Mouse (Mus musculus) CD4-positive helper T cell, adult 2 months (primary cell): ENCODE data around the gene Kidins220.

Source experiments
- DNase-seq: peaks from one replicate; pipeline ENCODE4 v3.0.0-alpha.2; 2012; ENCODE audit warnings: low read depth, missing footprints, low spot score

Gene Kidins220

GRCm38 (mm10) chr12:25089433-25089832, 114.7 kb downstream of the Kidins220 start:
- DNase-seq: no peak

GRCm38 (mm10) chr12:25092027-25092704, 117.4 kb downstream of the Kidins220 start:
- peak; percentile 87 for DNase-seq

- peak; percentile 83 for DNase-seq
Measured at GRCm38 (mm10) chr12:25092751-25093211, 118.1 kb downstream of the Kidins220 start.

- DNase-seq: peak; percentile 64
Measured at GRCm38 (mm10) chr12:25093241-25093774, 118.6 kb downstream of the Kidins220 start.

- peak; percentile 58 for DNase-seq
Measured at GRCm38 (mm10) chr12:25094621-25095521, 120.1 kb downstream of the Kidins220 start.

GRCm38 (mm10) chr12:25095538-25095937, 120.8 kb downstream of the Kidins220 start:
- no peak for DNase-seq

- DNase-seq: peak; percentile 97
Measured at GRCm38 (mm10) chr12:25095974-25096639, 121.4 kb downstream of the Kidins220 start.

- no peak for DNase-seq
Measured at GRCm38 (mm10) chr12:25096640-25097051, 121.9 kb downstream of the Kidins220 start.

- no peak for DNase-seq
Measured at GRCm38 (mm10) chr12:25097052-25097209, 122.2 kb downstream of the Kidins220 start, which contains the start of gene Id2. Id2 (minus strand) TSS chr12:25097140.

GRCm38 (mm10) chr12:25097210-25098160, 122.8 kb downstream of the Kidins220 start:
- DNase-seq: peak; percentile 17

- peak; percentile 68 for DNase-seq
Measured at GRCm38 (mm10) chr12:25098161-25098550, 123.4 kb downstream of the Kidins220 start.

- DNase-seq: peak; percentile 90
Measured at GRCm38 (mm10) chr12:25098561-25099312, 124.0 kb downstream of the Kidins220 start.

- no peak for DNase-seq
Measured at GRCm38 (mm10) chr12:25099313-25099562, 124.5 kb downstream of the Kidins220 start.

GRCm38 (mm10) chr12:25099563-25100408, 125.1 kb downstream of the Kidins220 start:
- DNase-seq: peak; percentile 67

- DNase-seq: peak; percentile 40
Measured at GRCm38 (mm10) chr12:25100411-25101217, 125.9 kb downstream of the Kidins220 start.

GRCm38 (mm10) chr12:25101389-25101788, 126.7 kb downstream of the Kidins220 start:
- no peak for DNase-seq

- DNase-seq: no peak
Measured at GRCm38 (mm10) chr12:25103911-25104310, 129.2 kb downstream of the Kidins220 start.

GRCm38 (mm10) chr12:25104541-25104940, 129.8 kb downstream of the Kidins220 start:
- DNase-seq: no peak

- no peak for DNase-seq
Measured at GRCm38 (mm10) chr12:25108865-25109264, 134.1 kb downstream of the Kidins220 start.
